Mouse (Mus musculus): ENCODE data around the gene Zfp652. TPM values are rescaled to one million over a fixed set of nuclear protein-coding genes. Genes with fewer than 3 reads are reported as not detected.
"Not testable (repeated sequence)": the region's sequence is repeated elsewhere in the genome, so short reads cannot be mapped to it uniquely, and the experiment has no call there.

The Zfp652 gene
- total RNA-seq (2014; rRNA removed) (25.3 and 25.7 TPM in 2 replicates), polyA plus RNA-seq (2015; fragmentation: Nextera tagmentation; extraction: Ambion mirVana) (12.6 and 13.2 TPM in 2 replicates)

DNA sequence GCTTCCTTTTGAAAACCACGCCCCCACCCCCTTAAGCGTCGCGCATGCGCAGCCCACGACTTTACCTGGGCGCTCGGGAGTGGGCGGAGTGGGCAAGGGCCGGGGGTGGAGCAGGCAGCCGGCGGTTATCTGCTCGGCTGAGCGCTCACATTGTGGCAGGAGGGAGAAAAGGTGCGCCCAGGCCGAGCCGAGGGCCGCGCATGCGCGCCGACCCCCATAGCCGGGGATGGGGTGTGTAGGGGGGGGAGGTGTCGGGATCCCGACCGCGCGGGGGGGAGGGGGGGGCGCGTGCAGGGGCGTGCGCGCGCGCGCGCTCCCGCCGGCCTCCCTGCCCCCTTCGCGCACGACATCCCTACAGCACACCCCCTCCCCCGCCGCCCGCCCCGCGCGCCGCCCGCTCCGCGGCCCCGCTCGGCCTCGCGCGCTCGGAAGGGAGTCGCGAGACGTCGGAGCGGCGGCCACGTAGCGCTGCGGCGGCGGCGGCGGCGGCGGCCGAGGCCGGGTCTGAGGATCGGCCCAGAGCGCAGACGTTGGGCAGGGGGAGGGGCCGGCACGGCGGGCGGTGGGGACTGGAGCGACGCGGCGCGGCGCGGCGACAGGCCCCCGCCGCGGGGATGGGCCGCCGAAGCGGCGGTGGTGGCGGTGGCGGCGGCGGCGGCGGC lies at the start of gene Zfp652:
Gene Zfp652 (plus strand): TSS at position 111 of the 662 bp plus-strand sequence.
- no peaks in the 10 kb centered on the region for H3K9me3 ChIP-seq (ENCODE audit: low read length)
- H3K4me3 ChIP-seq (ENCODE audit: low read depth, low read length) = peak within 1 kb of the TSS; percentile 63
- TF ChIP-seq CTCF (IDR thresholded peaks at IDR 0.05) = no peak
- H3K9ac ChIP-seq (replicated peaks; ENCODE audit: low read length, poor library complexity, severe bottlenecking) = peak within 1 kb of the TSS; percentile 97
- ATAC-seq (ENCODE audit: low FRiP score) = peak; percentile 90
- DNase-seq (ENCODE audit: low spot score) = peak; percentile 92
- H3K27me3 ChIP-seq (ENCODE audit: insufficient read depth, low read length) = no peaks in the 10 kb centered on the region
- H3K36me3 ChIP-seq (ENCODE audit: insufficient read depth, low read length) = no peaks in the 10 kb centered on the region
- peak within 1 kb of the TSS; percentile 84 for H3K4me2 ChIP-seq (ENCODE audit: low read depth, low read length, poor library complexity, severe bottlenecking)
- 1% methylated on average over 32 of the region's 103 CpGs for WGBS
- H3K27ac ChIP-seq (ENCODE audit: low read depth, low read length) = peak within 1 kb of the TSS; percentile 97
- H3K4me1 ChIP-seq (ENCODE audit: insufficient read depth, low read length) = peaks cover 9% of the 10 kb centered on the region

DNA sequence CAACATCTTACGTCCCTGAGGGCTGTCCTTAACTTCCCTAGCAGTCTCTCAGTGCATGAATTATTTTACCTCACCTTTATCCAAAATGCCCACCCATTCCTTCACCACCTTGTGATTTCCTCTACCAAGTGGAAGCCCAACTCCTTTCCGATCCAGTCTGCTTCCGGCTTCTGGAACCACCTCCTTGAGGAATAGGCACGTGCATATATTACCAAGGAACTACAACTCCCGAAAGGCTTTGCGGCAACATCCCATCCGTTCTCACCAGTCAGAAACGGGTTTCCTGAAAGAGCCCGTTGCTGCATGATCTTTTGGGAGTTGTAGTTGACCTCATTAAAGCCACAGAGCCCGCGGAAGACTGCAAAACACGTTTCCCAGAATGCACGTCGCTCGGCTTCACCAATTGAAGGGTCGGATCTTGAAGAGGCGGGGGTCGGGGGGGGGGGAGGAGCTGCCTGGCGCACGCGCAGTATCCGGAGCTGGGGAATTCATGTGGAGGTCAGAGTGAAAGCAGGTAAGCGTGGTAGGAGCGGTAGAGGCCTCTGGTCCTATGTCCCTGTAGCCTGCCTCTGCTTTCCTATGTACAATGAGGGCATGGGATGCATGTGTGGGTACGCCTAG lies 45.8 kb upstream of the Zfp652 start, which contains the start of gene Phb:
Gene Phb (plus strand): TSS at position 429 of the 621 bp plus-strand sequence.
- DNase-seq (ENCODE audit: low spot score) = peak; percentile 100
- ATAC-seq (ENCODE audit: low FRiP score) = peak; percentile 94
- Histone ChIP-seq H3K27me3 (ENCODE audit: insufficient read depth, low read length) (no peaks in the 10 kb centered on the region), H3K9ac (replicated peaks; ENCODE audit: low read length, poor library complexity, severe bottlenecking) (peak within 1 kb of the TSS; percentile 55), H3K4me1 (ENCODE audit: insufficient read depth, low read length) (no peaks in the 10 kb centered on the region), H3K36me3 (ENCODE audit: insufficient read depth, low read length) (peaks cover 17% of the 10 kb centered on the region), H3K9me3 (ENCODE audit: low read length) (no peaks in the 10 kb centered on the region), H3K27ac (ENCODE audit: low read depth, low read length) (0 out of 2 replicates have a peak within 1 kb of the TSS, but pooled peaks have one; percentile 26), H3K4me2 (ENCODE audit: low read depth, low read length, poor library complexity, severe bottlenecking) (peak within 1 kb of the TSS; percentile 86), H3K4me3 (ENCODE audit: low read depth, low read length) (peak within 1 kb of the TSS; percentile 66)
- WGBS = 2% methylated on average over 25 of the region's 25 CpGs
- TF ChIP-seq CTCF (IDR thresholded peaks at IDR 0.05) = no peak; the same call in 1 of the 2 replicates

DNA sequence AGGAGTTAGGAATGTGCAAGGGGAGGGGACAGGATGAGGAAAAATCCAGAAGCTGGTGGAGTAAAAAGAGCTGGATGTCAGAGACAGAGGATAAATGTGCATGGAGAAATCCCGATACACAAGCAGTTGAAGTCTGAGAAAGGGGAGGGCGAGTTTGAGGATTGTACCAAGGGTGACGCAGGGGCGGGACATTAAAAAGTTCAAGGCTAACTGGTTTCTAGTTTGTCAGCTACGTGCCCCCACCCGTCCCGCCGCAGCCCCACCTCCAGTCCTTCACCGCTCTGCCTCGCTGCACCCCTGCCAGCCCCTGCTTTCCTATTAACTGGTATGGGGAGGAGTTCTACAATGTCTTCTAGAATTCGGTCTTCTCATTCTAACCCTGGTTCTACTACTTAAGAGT lies 45.3 kb upstream of the Zfp652 start:
- 2% methylated on average over 11 of the region's 11 CpGs for WGBS
- DNase-seq (ENCODE audit: low spot score) = no peak

DNA sequence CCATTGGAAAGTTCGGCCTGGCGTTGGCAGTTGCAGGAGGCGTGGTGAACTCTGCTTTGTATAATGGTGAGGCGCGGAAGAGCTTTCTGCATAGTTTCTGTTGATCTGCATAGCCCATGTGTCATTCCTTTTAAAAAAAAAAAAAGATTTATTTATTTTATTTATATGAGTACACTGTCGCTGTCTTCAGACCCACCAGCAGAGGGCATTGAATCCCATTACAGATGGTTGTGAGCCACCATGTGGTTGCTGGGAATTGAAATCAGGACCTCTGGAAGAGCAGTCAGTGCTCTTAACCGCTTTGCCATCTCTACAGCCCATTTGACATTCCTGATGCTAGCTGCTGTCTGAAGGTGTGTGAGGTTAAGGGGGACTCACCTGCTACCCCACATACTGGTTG lies 44.4 kb upstream of the Zfp652 start:
- not testable (repeated sequence) for H3K4me3 ChIP-seq (ENCODE audit: low read depth, low read length); H3K4me1 ChIP-seq (ENCODE audit: insufficient read depth, low read length); H3K9me3 ChIP-seq (ENCODE audit: low read length); ATAC-seq (ENCODE audit: low FRiP score); DNase-seq (ENCODE audit: low spot score); H3K27me3 ChIP-seq (ENCODE audit: insufficient read depth, low read length); H3K9ac ChIP-seq (replicated peaks; ENCODE audit: low read length, poor library complexity, severe bottlenecking); H3K27ac ChIP-seq (ENCODE audit: low read depth, low read length)
- H3K36me3 ChIP-seq (ENCODE audit: insufficient read depth, low read length) = peaks cover 22% of the 10 kb centered on the region
- peak; percentile 44 for TF ChIP-seq CTCF (IDR thresholded peaks at IDR 0.05)
- 88% methylated on average over 7 of the region's 7 CpGs for WGBS
- H3K4me2 ChIP-seq (ENCODE audit: low read depth, low read length, poor library complexity, severe bottlenecking) = peak overlapping the region; percentile 86; the same call in 1 of the 2 replicates

More for the DNA sequence above, 45.3 kb upstream of the Zfp652 start:
- Histone ChIP-seq H3K4me3 (ENCODE audit: low read depth, low read length) (peak overlapping the region; percentile 66), H3K4me1 (ENCODE audit: insufficient read depth, low read length) (no peaks in the 10 kb centered on the region), H3K9me3 (ENCODE audit: low read length) (no peaks in the 10 kb centered on the region), H3K27me3 (ENCODE audit: insufficient read depth, low read length) (no peaks in the 10 kb centered on the region), H3K36me3 (ENCODE audit: insufficient read depth, low read length) (peaks cover 22% of the 10 kb centered on the region), H3K4me2 (ENCODE audit: low read depth, low read length, poor library complexity, severe bottlenecking) (peak overlapping the region; percentile 86), H3K27ac (ENCODE audit: low read depth, low read length) (0 out of 2 replicates have a peak overlapping the region, but pooled peaks have one; percentile 26), H3K9ac (replicated peaks; ENCODE audit: low read length, poor library complexity, severe bottlenecking) (peak overlapping the region; percentile 55)
- no peak for TF ChIP-seq CTCF (IDR thresholded peaks at IDR 0.05)
- ATAC-seq (ENCODE audit: low FRiP score) = no peak

DNA sequence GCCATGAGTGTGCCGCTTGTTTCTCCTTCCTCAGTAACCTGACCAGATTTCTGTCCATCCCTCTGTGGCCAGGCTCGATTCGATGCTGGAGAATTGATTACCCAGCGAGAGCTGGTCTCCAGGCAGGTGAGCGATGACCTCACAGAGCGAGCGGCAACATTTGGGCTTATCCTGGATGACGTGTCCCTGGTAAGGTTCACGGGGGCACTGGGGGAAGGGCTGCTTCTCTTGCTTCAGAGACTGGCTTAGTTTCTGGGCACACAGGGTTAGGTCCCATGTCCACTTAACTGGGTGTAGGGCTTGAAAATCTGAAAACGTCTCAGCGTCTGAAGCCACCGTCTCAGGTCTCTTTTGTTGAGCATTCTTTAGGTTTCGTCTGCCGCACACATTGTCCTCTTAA lies 37.0 kb upstream of the Zfp652 start:
- DNase-seq (ENCODE audit: low spot score) (no peak), ATAC-seq (ENCODE audit: low FRiP score) (no peak)
- 89% methylated on average over 14 of the region's 14 CpGs for WGBS
- H3K27ac ChIP-seq (ENCODE audit: low read depth, low read length) = no peak overlapping the region
- no peak overlapping the region for H3K4me3 ChIP-seq (ENCODE audit: low read depth, low read length)
- no peaks in the 10 kb centered on the region for H3K4me1 ChIP-seq (ENCODE audit: insufficient read depth, low read length)
- peaks cover 67% of the 10 kb centered on the region for H3K36me3 ChIP-seq (ENCODE audit: insufficient read depth, low read length)
- H3K9ac ChIP-seq (replicated peaks; ENCODE audit: low read length, poor library complexity, severe bottlenecking) = no peak overlapping the region
- H3K27me3 ChIP-seq (ENCODE audit: insufficient read depth, low read length) = no peaks in the 10 kb centered on the region
- H3K4me2 ChIP-seq (ENCODE audit: low read depth, low read length, poor library complexity, severe bottlenecking) = no peak overlapping the region
- no peaks in the 10 kb centered on the region for H3K9me3 ChIP-seq (ENCODE audit: low read length)
- no peak for TF ChIP-seq CTCF (IDR thresholded peaks at IDR 0.05)

DNA sequence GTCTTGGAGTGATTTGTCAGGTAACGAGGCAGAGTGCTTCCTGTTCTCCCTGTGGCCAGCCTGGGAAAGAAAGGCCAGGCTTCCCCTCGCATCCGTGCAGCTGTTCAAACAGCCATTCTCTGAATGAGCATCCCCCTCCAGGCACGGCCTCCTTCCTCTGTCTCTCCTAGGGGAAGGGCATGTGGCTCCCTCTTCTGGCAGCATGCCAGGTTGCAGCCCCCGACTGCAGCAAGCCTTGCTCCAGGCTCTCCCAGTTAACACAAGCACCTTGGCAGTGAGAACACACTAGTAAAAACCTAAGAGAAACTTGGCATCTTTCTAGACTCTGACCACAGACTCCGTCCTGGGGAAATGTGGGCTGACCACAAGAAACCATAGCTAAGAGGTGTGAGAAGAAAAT lies 36.2 kb upstream of the Zfp652 start:
- WGBS = 23% methylated on average over 6 of the region's 6 CpGs
- no peaks in the 10 kb centered on the region for H3K27me3 ChIP-seq (ENCODE audit: insufficient read depth, low read length)
- H3K4me2 ChIP-seq (ENCODE audit: low read depth, low read length, poor library complexity, severe bottlenecking) = no peak overlapping the region
- TF ChIP-seq CTCF (IDR thresholded peaks at IDR 0.05) = peak; percentile 83
- H3K9me3 ChIP-seq (ENCODE audit: low read length) = no peaks in the 10 kb centered on the region
- no peak overlapping the region for H3K9ac ChIP-seq (replicated peaks; ENCODE audit: low read length, poor library complexity, severe bottlenecking)
- H3K27ac ChIP-seq (ENCODE audit: low read depth, low read length) = no peak overlapping the region
- peak; percentile 81 for DNase-seq (ENCODE audit: low spot score)
- H3K36me3 ChIP-seq (ENCODE audit: insufficient read depth, low read length) = peaks cover 67% of the 10 kb centered on the region
- H3K4me1 ChIP-seq (ENCODE audit: insufficient read depth, low read length) = no peaks in the 10 kb centered on the region
- no peak for ATAC-seq (ENCODE audit: low FRiP score)
- H3K4me3 ChIP-seq (ENCODE audit: low read depth, low read length) = no peak overlapping the region

Data from midbrain, postnatal 0 days (tissue).